Mouse (Mus musculus) Patski (cell line): Measurements from ENCODE around the gene Serpini1. TPM values are rescaled to one million over a fixed set of nuclear protein-coding genes. Genes with fewer than 3 reads are reported as not detected.
"Not testable (repeated sequence)": the region's sequence is repeated elsewhere in the genome, so short reads cannot be mapped to it uniquely, and the experiment has no call there.

Experiments used
- ATAC-seq: fragments of 100-300 bp; one replicate; pipeline ENCODE4 v1.8.0; 2021
- CTCF ChIA-PET: fragments of 350-600 bp; sonication (Branson Sonifier 250); formaldehyde crosslinking; loops from one replicate; lab custom pipeline; 2022; ENCODE audit warnings: inconsistent platforms; lab: Charles Lee
- POLR2A ChIA-PET: fragments of 350-600 bp; sonication (Branson Sonifier 250); formaldehyde crosslinking; loops from one replicate; lab custom pipeline; 2022; ENCODE audit warnings: antibody characterized with exemption, inconsistent platforms; lab: Charles Lee
- DNase-seq: peaks from one replicate; pipeline ENCODE4 v3.0.0-alpha.2; 2011; ENCODE audit warnings: low read depth, low spot score
- H3K27me3 ChIP-seq: fragments of 371-371 bp; one replicate; pipeline ENCODE4 v1.5.1; 2021
- CTCF ChIP-seq: fragments of 100-300 bp; IDR thresholded peaks from one replicate; pipeline ENCODE4 v1.5.1; 2021
- in situ Hi-C: fragments of 300-500 bp; cut with MboI; formaldehyde crosslinking; loops from 3 replicates; pipeline ENCODE4 v1.11.1; 2018; ENCODE audit warnings: low pct_unique_long_range_greater_than_20kb, mixed read lengths
- polyA plus RNA-seq: library from polyadenylated mRNA; unstranded; gene quantifications from one replicate; pipeline ENCODE4 v1.2.3, GENCODE M21; 2021

Gene Serpini1
- polyA plus RNA-seq, 1 experiment from 2014 or later: 4.4 TPM

GRCm38 (mm10) chr3:75633221-75633620 lies 75.9 kb downstream of the Serpini1 start:
- no peak for TF ChIP-seq CTCF
- CTCF ChIA-PET: no interaction called here
- peaks cover 9% of the 10 kb centered on the region for H3K27me3 ChIP-seq
- no peak for ATAC-seq
- POLR2A ChIA-PET: no interaction called here
- DNase-seq: no peak
- in situ Hi-C loops: no loop called here

DNA sequence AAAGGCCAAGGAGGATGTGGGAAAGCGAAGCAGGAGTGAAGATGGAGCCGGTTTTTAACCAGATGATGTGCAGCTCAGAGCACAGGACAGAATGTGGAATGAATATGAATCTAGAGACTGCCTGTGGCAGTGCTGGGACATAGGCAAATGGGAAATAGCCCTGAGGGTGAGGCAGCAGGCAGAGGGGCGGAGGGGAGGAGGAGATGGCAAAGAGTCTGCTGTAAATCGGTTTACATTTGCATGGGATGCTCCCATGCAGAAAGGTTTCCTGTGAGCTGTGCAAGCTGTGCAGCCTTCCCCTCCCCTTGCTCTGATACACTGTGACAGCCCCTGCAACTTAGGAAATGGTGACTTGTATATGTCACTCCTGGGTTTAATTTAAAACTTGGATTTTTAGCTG lies 76.3 kb downstream of the Serpini1 start:
- ChIA-PET CTCF (no interaction called here), POLR2A (no interaction called here)
- H3K27me3 ChIP-seq: peaks cover 9% of the 10 kb centered on the region
- in situ Hi-C loops: no loop called here
- no peak for TF ChIP-seq CTCF
- DNase-seq (no peak), ATAC-seq (no peak)

- ATAC-seq (no peak), DNase-seq (no peak)
- TF ChIP-seq CTCF: no peak
- peaks cover 17% of the 10 kb centered on the region for H3K27me3 ChIP-seq
- ChIA-PET POLR2A (no interaction called here), CTCF (interaction anchor here (0.6 kb wide), 1 partner anchor 264 kb away, joined by 3 read pairs; no protein-coding TSS in a partner anchor)
- in situ Hi-C loops: no loop called here
Observed at GRCm38 (mm10) chr3:75635648-75636047, 78.3 kb downstream of the Serpini1 start.

- H3K27me3 ChIP-seq: peaks cover 17% of the 10 kb centered on the region
- POLR2A ChIA-PET: no interaction called here
- ATAC-seq (no peak), DNase-seq (no peak)
- CTCF ChIA-PET: no interaction called here
- in situ Hi-C loops: no loop called here
- no peak for TF ChIP-seq CTCF
Observed at GRCm38 (mm10) chr3:75639546-75639945, 82.2 kb downstream of the Serpini1 start.

GRCm38 (mm10) chr3:75647542-75647941 lies 90.2 kb downstream of the Serpini1 start:
- no peak for TF ChIP-seq CTCF
- H3K27me3 ChIP-seq: peaks cover 4% of the 10 kb centered on the region
- in situ Hi-C loops: no loop called here
- CTCF ChIA-PET: no interaction called here
- ATAC-seq: no peak
- POLR2A ChIA-PET: no interaction called here
- no peak for DNase-seq

GRCm38 (mm10) chr3:75648226-75648625 lies 90.9 kb downstream of the Serpini1 start:
- CTCF ChIA-PET: no interaction called here
- ATAC-seq (no peak), DNase-seq (no peak)
- POLR2A ChIA-PET: no interaction called here
- H3K27me3 ChIP-seq: peaks cover 4% of the 10 kb centered on the region
- in situ Hi-C loops: no loop called here
- TF ChIP-seq CTCF: no peak

DNA sequence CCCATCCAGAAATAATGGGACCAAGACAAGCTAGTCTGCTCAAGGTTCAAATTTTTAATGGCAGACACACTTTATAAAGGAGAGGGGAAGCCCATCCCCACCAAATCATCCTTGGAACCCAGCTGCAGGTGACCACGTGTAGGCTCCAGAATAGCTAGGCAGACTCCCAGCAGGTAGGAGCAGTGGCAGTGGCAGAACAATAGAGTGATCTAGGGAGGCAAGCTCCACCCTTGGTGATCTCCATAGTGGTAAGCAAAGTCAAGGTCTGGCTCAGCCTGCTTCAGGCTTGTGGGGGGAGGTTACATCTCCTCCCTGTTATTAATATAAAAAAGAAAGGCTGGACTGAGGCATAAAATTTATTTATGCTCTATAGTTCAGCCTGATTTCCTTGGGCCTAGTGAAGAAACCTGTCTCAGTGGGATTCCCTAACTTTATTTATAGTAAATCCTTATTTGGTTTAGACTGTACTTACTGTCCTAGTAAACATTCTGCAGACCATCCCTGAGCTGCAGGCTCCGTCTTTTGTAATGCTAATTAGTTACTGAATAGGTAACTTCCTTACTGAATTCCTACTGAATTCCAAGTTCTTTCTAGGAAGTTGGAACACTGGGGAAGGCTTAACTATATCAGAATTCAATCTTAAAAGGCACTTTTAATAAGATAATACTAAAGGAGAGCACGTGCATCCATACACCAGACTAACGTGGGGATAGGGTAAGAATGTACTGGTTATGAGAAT lies 93.2 kb downstream of the Serpini1 start:
- ATAC-seq, in situ Hi-C loops, POLR2A ChIA-PET, DNase-seq, H3K27me3 ChIP-seq, CTCF ChIA-PET: not testable (repeated sequence)

GRCm38 (mm10) chr3:75651603-75652115 lies 94.3 kb downstream of the Serpini1 start:
- ChIA-PET CTCF (no interaction called here), POLR2A (no interaction called here)
- peaks cover 4% of the 10 kb centered on the region for H3K27me3 ChIP-seq
- ATAC-seq (no peak), DNase-seq (no peak)
- in situ Hi-C loops: no loop called here
- no peak for TF ChIP-seq CTCF

DNA sequence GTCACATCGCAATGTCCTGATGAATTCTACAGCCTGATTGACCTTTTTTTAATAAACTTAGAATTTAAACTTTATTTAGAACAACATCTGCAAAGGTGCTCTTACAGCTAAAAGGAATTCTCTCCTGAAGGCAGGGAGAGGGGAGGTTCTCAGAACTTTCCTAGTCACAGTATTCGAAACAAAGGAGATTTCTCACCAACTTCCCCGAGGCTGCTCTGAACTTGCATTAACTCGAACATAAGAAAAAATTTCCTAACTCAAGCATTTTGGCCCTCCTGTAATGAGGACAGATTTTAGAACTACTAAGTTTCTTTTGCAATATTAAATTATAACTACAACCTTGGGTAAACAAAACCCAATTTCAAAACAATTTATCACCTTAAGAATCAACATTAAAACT lies 96.6 kb downstream of the Serpini1 start:
- ATAC-seq, POLR2A ChIA-PET, H3K27me3 ChIP-seq, DNase-seq, in situ Hi-C loops: not testable (repeated sequence)
- CTCF ChIA-PET: interaction anchor here (1.9 kb wide), 1 partner anchor 9 kb away, joined by 6 read pairs; no protein-coding TSS in a partner anchor

GRCm38 (mm10) chr3:75655578-75656344 lies 98.4 kb downstream of the Serpini1 start:
- peaks cover 11% of the 10 kb centered on the region for H3K27me3 ChIP-seq
- ChIA-PET POLR2A (no interaction called here), CTCF (no interaction called here)
- in situ Hi-C loops: no loop called here
- ATAC-seq (no peak), DNase-seq (no peak)
- TF ChIP-seq CTCF: no peak

DNA sequence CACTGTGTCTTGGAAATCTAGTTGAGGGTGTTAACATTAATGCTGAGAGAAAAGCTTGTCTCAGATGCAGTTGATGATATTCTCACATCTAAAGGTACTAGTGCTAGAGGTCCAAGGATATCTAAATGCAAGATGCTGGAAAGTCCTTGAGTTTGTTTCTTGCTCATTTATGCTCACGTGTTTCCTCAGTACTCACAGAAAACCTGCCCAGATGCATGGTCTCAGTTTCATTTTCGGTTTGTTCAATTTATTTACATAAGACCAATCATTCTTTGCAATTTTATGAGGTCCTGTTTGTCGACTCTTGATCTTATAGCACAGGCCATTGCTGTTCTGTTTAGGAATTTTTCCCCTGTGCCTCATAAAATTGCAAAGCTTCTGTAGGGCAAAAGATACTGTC lies 109.6 kb downstream of the Serpini1 start:
- no peak for TF ChIP-seq CTCF
- in situ Hi-C loops: no loop called here
- no peak for ATAC-seq
- POLR2A ChIA-PET: no interaction called here
- no peak for DNase-seq
- CTCF ChIA-PET: no interaction called here
- peaks cover 7% of the 10 kb centered on the region for H3K27me3 ChIP-seq
